Mouse (Mus musculus): ENCODE results near the gene Antxrl. TPM values are rescaled to one million over a fixed set of nuclear protein-coding genes. Genes with fewer than 3 reads are reported as not detected.

The Antxrl gene
- total RNA-seq, 2 experiments from 2014 or later: not detected

DNA sequence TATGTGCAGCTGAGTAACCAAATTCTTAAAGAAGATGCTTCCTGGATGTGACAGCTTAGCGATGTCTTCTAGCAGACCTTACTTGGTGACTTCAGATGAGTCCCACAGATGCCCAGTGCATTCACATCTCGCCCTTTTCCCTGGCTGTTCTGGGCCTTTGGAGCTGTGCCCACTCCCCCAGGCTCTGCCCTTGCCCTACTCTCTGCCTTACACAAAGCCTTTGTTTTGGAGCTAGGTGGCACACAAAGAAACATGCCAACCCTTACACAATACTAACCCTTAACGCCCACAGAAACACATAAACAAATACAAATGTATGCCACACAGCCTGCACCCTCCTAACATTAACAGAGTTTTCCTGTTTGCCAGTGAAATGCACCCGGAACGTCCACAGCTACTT, 43.7 kb downstream of the Antxrl start:
- no peak for ATAC-seq (replicated peaks; ENCODE audit: low FRiP score, poor library complexity, severe bottlenecking)

DNA sequence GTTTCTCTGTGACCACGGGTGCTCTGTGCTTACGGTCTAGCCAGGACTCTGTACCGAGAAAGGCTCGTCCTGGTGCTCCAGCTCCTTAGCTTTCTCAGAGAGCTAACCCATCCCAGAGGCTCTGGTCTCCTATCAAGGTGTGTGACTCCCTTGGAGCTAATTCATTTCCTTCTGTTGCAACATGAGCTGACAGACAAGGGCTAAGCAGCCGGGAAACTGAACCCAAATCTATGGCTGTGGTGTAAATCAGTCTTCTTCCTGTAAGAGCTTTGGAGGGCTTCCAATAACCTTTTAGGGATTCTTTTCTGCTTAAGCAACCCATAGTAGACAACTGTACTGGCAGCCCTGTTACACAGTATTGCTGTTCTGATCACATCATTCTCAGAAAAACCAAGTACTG, 50.1 kb downstream of the Antxrl start, which contains the start of gene A630023A22Rik:
Gene A630023A22Rik, minus strand, starts transcription at position 154 of the 400 bp plus-strand sequence.
- no peak for ATAC-seq (replicated peaks; ENCODE audit: low FRiP score, poor library complexity, severe bottlenecking)

DNA sequence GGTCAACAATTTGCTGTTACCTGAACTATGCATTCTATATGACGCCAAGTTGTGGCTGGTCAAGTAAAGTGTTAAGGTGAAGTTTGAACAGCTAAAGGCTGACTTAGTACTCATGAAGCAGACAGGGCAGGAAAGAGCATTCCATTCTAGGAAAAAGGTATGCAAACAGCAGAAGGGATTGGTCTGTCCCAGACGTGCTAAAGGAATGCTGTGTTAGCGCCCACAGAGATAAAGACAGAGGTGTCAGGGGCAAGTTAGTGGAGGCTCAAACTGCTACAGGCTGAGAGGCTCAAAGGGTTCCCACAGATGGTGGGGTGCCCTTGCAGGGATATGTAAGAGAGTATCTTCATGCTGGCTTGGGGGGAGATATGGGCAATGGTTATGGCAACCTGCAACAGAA, 51.3 kb downstream of the Antxrl start:
- no peak for ATAC-seq (replicated peaks; ENCODE audit: low FRiP score, poor library complexity, severe bottlenecking)

DNA sequence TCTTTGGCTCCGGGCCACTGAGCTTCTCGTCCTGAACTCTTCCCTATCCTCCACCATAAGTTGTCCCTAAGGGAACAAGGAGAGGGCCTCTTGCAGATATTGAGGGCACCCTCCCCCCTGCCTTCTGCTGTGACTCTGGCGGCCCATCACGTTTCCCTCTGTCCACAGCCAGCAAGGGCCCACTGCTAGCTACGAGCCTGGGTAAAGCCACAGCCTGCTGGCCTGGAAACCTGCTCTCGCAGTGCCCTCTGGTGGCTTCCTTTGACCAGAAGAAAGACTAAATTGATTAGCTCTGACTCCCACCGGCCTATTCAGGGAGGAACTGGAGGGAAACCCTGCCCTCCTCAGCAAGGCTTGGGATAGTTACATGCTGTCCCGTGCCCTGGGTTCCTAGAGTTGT, 52.4 kb downstream of the Antxrl start:
- ATAC-seq (replicated peaks; ENCODE audit: low FRiP score, poor library complexity, severe bottlenecking): no peak

DNA sequence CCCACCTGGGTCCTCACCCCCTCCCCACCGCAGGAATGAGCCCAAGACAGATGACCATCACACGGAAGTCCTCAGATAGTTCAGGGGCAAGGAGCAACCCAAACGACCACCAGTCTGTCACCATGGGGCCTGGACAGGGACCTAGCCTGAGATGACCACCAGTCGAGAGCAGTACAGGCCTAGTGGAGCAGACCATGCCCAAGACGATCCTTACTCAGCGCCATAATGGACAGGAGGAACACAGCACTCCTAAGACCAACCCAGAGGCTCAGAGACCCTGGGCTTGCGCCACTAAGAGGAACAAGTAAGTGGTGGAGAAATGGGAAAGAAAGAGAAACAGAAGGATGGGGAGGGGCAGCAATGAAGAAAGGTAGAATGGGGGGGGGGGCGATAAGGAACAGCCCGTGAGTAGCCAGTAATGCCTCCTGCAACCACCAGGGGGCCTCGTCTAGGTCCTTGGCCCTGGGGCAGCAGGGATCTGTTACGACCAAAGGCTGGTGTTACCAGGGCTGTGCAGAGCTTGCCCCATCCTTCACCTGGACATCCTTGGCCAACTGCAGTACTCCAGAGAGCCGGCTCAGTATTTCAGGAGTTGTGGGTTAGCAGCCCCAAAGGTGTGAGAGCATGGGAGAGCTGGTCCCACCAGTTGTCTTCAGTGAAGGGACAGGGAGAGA, 54.0 kb downstream of the Antxrl start:
- no peak for ATAC-seq (replicated peaks; ENCODE audit: low FRiP score, poor library complexity, severe bottlenecking)

DNA sequence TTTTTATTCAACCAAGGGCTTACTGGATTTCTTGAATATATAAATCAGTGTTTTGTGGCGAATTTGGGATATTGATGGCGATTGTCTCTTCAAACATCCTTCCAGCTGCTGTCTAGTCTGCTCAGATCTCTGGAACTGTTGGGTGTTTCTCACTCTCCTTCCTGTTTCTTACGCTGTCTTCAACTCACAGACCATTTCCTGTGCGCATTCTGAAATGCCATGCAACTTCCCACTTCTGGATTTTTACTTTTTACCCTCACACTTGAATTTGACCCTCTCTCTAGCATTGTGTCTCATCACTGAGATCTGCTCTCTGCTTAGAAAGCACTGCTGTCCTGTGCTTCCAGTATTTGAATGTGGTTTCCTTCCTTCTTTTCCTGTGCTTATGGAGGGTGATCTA, 55.1 kb downstream of the Antxrl start:
- no peak for ATAC-seq (replicated peaks; ENCODE audit: low FRiP score, poor library complexity, severe bottlenecking)

DNA sequence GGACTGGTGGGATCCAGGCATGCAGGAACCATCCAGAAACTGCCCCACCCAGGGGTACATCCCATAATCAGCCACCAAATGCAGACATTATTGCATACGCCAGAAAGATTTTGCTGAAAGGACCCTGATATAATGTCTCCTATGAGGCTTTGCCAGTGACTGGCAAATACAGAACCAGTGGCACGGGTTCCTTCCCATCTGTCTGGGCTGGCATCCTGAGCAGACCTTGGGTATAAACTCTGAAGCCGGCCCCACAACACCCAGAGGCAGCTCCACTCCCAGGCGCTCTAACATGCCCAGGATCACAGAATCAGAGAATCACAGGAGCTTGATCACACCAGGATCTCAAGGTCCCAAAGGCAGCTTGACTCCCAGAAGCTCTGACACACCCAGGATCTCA, 61.8 kb downstream of the Antxrl start:
- no peak for ATAC-seq (replicated peaks; ENCODE audit: low FRiP score, poor library complexity, severe bottlenecking)

DNA sequence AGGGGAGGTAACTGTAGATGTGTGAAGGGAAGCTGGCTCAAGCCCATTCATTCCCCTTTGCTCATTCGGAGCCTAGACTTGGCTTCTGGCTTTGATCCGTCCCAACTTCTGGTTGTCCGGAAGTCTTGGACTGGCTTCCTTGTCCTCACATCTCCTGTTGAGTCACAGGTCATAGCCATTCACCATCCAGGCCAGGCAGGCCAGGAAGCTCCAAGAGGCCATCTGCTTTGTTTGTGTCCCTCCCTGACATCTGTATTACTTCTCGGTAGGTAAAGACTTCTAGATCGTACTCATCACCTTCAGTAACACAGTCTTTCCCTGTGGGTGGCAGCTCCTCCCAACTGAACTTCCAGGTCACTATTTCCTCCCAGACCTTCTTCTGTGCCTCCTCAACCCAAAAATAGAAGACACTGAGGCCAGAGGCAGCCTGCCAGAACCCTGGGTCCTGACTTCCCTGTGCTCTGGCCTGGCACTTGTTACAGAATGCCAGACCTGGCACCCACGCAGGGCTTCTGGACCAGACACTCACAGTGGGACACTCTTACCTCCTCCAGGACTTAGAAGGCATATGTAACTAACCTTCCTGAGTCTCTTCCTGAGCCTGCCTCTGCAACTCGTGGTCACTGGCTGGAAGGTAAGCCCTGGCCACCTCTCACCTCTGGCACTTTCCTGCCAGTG, 66.7 kb downstream of the Antxrl start:
- no peak for ATAC-seq (replicated peaks; ENCODE audit: low FRiP score, poor library complexity, severe bottlenecking)

DNA sequence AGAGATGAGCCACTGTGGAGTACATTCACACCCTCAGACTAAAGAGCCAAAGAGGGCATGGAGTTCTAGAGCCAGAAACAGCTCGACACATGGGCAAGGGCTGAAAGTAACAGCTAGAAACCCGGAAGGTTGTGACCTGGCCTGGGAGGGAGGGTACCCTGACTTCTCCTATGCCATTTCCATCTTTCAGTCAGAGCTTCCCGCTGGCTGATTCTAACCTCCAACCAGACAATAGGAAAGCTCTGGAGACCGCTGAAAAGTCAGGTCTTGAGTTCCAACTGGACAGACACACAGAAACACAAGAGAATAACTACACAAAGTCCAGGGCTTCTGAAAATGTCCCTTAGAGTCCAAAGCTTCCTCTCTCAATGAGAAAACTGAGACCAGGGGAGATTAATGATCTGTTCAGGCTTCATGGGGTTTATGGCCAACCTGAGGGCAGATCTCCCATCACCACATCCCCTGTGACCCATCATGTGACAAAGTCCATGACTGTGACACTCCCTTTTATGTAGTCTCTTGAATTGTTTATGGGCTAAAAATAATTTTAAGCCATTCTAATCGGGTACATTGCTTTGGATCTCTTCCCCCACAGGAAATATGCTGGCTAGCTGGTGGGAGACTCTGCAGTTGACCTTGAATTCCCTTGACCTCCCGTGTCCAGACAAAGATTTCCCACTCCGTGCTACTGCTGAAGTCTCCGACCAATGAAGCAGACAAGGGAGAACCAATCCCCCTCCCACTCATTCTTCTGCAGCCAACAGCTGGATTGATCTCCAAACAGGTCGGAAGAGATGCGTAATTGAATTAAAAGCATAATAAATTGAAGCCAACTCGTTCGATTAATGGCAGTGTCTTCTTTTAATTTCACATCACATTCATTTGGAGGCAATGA, 67.8 kb downstream of the Antxrl start:
- ATAC-seq (replicated peaks; ENCODE audit: low FRiP score, poor library complexity, severe bottlenecking): no peak

DNA sequence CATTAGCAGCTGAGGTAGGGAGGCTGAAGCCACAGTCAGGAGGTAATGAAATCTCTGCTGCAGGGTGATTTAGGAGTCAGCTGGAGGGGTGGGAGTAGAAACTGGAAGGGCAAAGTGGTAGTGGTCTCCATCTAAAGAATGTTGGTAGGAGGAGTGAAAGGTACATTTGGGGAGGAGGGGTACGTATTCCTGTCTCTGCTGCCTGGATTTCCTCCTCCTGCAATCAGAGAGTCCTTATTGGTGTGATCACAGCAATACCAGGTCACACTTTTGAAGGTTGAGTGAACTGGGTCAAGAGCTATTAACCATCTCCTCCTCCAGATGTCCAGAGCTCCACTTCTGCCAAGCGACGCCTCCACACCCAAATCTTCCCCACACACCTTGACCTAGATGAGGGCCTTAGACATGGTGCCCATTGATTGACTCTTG, 68.4 kb downstream of the Antxrl start:
- ATAC-seq (replicated peaks; ENCODE audit: low FRiP score, poor library complexity, severe bottlenecking): no peak

DNA sequence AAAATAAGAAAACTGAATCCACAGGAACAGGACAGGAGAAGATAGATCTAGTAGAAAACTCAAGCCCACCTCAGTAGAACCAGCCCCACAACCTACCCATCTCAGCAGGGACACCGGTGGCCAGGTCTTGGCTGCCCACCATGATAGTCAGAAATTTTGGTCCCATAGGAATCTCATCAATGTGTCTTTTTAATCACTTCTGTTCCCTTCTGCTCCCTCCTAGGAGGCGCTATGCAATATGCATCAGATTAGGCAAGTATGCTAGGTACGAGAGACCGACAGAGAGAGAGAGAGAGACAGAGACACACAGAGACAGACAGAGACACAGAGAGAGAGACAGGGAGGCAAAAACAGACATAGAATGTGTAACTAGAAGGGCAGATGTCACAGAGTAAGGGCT, 69.2 kb downstream of the Antxrl start:
- ATAC-seq (replicated peaks; ENCODE audit: low FRiP score, poor library complexity, severe bottlenecking): no peak

Other genes with a start within 250 kb of the Antxrl start
- gene Gdf10, start 129.1 kb upstream of the Antxrl start, total RNA-seq (2015; ENCODE audit: low replicate concordance): not detected in 2 replicates
- gene Gdf10, start 129.1 kb upstream of the Antxrl start, total RNA-seq (2017; ENCODE audit: low replicate concordance): not detected in 2 replicates
- not detected in 2 replicates for gene Gdf2, start 111.7 kb upstream of the Antxrl start, total RNA-seq (2015; ENCODE audit: low replicate concordance)
- gene Gdf2, start 111.7 kb upstream of the Antxrl start, total RNA-seq (2017; ENCODE audit: low replicate concordance): not detected in 2 replicates
- gene Rbp3, start 98.7 kb upstream of the Antxrl start, total RNA-seq (2015; ENCODE audit: low replicate concordance): not detected in 2 replicates
- not detected in 2 replicates for gene Rbp3, start 98.7 kb upstream of the Antxrl start, total RNA-seq (2017; ENCODE audit: low replicate concordance)
- not detected in 2 replicates for gene Zfp488, start 73.9 kb upstream of the Antxrl start, total RNA-seq (2015; ENCODE audit: low replicate concordance)
- gene Zfp488, start 73.9 kb upstream of the Antxrl start, total RNA-seq (2017; ENCODE audit: low replicate concordance): 0.14 TPM in 1 of 2 replicates, not detected in the other
- gene Gm30083, start 37.5 kb upstream of the Antxrl start, total RNA-seq (2015; ENCODE audit: low replicate concordance): not detected in 2 replicates
- not detected in 2 replicates for gene Gm30083, start 37.5 kb upstream of the Antxrl start, total RNA-seq (2017; ENCODE audit: low replicate concordance)
- not detected in 2 replicates for gene Gm5460, start 35.9 kb upstream of the Antxrl start, total RNA-seq (2015; ENCODE audit: low replicate concordance)
- not detected in 2 replicates for gene Gm5460, start 35.9 kb upstream of the Antxrl start, total RNA-seq (2017; ENCODE audit: low replicate concordance)
- not detected in 2 replicates for gene Anxa8, start 33.3 kb downstream of the Antxrl start, total RNA-seq (2015; ENCODE audit: low replicate concordance)
- gene Anxa8, start 33.3 kb downstream of the Antxrl start, total RNA-seq (2017; ENCODE audit: low replicate concordance): not detected in 2 replicates
- gene A630023A22Rik, start 50.0 kb downstream of the Antxrl start, total RNA-seq (2015; ENCODE audit: low replicate concordance): not detected in 2 replicates
- gene A630023A22Rik, start 50.0 kb downstream of the Antxrl start, total RNA-seq (2017; ENCODE audit: low replicate concordance): not detected in 2 replicates
- gene Npy4r, start 99.8 kb downstream of the Antxrl start, total RNA-seq (2015; ENCODE audit: low replicate concordance): not detected in 2 replicates
- gene Npy4r, start 99.8 kb downstream of the Antxrl start, total RNA-seq (2017; ENCODE audit: low replicate concordance): not detected in 2 replicates
- not detected in 2 replicates for gene Gprin2, start 148.9 kb downstream of the Antxrl start, total RNA-seq (2015; ENCODE audit: low replicate concordance)
- not detected in 2 replicates for gene Gprin2, start 148.9 kb downstream of the Antxrl start, total RNA-seq (2017; ENCODE audit: low replicate concordance)
- not detected in 2 replicates for gene Syt15, start 166.9 kb downstream of the Antxrl start, total RNA-seq (2015; ENCODE audit: low replicate concordance)
- gene Syt15, start 166.9 kb downstream of the Antxrl start, total RNA-seq (2017; ENCODE audit: low replicate concordance): not detected in 2 replicates

All from erythroblast, adult 5-6 weeks (primary cell).